Mouse (Mus musculus) CH12.LX (cell line): ENCODE results near the gene Hspa1a. TPM values are rescaled to one million over a fixed set of nuclear protein-coding genes. Genes with fewer than 3 reads are reported as not detected.

Experiments
- DNase-seq: peaks from one replicate; pipeline ENCODE4 v3.0.0-alpha.2; 2013; ENCODE audit errors: extremely low read depth
- H3K27ac ChIP-seq: 2 replicates; pipeline ENCODE4 v1.5.1; 2012; ENCODE audit warnings: low read depth, mild to moderate bottlenecking, control low read depth, moderate library complexity; ENCODE audit not compliant: insufficient read depth
- H3K27me3 ChIP-seq: replicated peaks from 2 replicates; pipeline ENCODE3; 2012; ENCODE audit warnings: inconsistent platforms
- H3K36me3 ChIP-seq, 2 experiments: replicated peaks in 1 of 2; 2 replicates each; pipeline versions ENCODE3 to v1.6.1; 2012; ENCODE audit warnings: inconsistent platforms in 1 of 2, low read length in 1 of 2, mild to moderate bottlenecking in 1 of 2, mixed read lengths in 1 of 2, moderate library complexity in 1 of 2; ENCODE audit not compliant: control insufficient read depth in 1 of 2, insufficient read depth in 1 of 2
- H3K4me1 ChIP-seq, 2 experiments: 2 replicates each; pipeline ENCODE4 v1.6.1; 2012; ENCODE audit warnings: inconsistent platforms in 1 of 2, moderate library complexity in 1 of 2; ENCODE audit not compliant: insufficient read depth in 2 of 2, control insufficient read depth in 1 of 2
- H3K4me2 ChIP-seq: 2 replicates; pipeline ENCODE4 v1.6.1; 2012; ENCODE audit warnings: low read depth, mild to moderate bottlenecking, control low read depth; ENCODE audit not compliant: poor library complexity, insufficient read depth, severe bottlenecking
- H3K4me3 ChIP-seq, 3 experiments: fragments of 150-350 bp in 1 of 3; sonication (generic) in 1 of 3; replicated peaks in 1 of 3; 2 replicates each; pipeline versions ENCODE3 to v1.5.1; 2011 to 2012; ENCODE audit warnings: low read depth in 2 of 3, low read length in 2 of 3, mild to moderate bottlenecking in 2 of 3, moderate library complexity in 2 of 3, control low read depth in 1 of 3, improper control_type of control experiment in 1 of 3, inconsistent platforms in 1 of 3, mixed read lengths in 1 of 3; ENCODE audit not compliant: poor library complexity in 1 of 3
- H3K79me2 ChIP-seq: replicated peaks from 2 replicates; pipeline ENCODE4 v1.6.1; 2012; ENCODE audit warnings: mild to moderate bottlenecking, moderate library complexity; ENCODE audit not compliant: control insufficient read depth, poor library complexity, insufficient read depth, severe bottlenecking; ENCODE audit errors: extremely low read depth
- H3K9ac ChIP-seq: 2 replicates; pipeline ENCODE4 v1.6.1; 2012; ENCODE audit warnings: low read depth, mild to moderate bottlenecking, control low read depth, moderate library complexity; ENCODE audit not compliant: insufficient read depth
- H3K9me3 ChIP-seq: replicated peaks from 2 replicates; pipeline ENCODE3; 2012; ENCODE audit warnings: low read length, inconsistent platforms, mixed read lengths
- CHD2 ChIP-seq: IDR thresholded peaks from 2 replicates; pipeline ENCODE4 v1.6.1; 2011; ENCODE audit warnings: low read length, improper control_type of control experiment
- CTCF ChIP-seq, 2 experiments: IDR thresholded peaks in 1 of 2; conservative IDR thresholded peaks in 1 of 2; 2 replicates each; pipeline ENCODE4 v1.5.1; 2011 to 2012; ENCODE audit warnings: low read depth in 2 of 2, low read length in 2 of 2, improper control_type of control experiment in 1 of 2, inconsistent platforms in 1 of 2, mild to moderate bottlenecking in 1 of 2, moderate library complexity in 1 of 2
- E2F4 ChIP-seq: IDR thresholded peaks from 2 replicates; pipeline ENCODE4 v1.6.1; 2011; ENCODE audit warnings: low read depth, low read length, improper control_type of control experiment; ENCODE audit not compliant: insufficient replicate concordance
- EP300 ChIP-seq: IDR thresholded peaks from 2 replicates; pipeline ENCODE4 v1.6.1; 2011; ENCODE audit warnings: low read length, improper control_type of control experiment
- ETS1 ChIP-seq: conservative IDR thresholded peaks from 2 replicates; pipeline ENCODE4 v1.6.1; 2012; ENCODE audit warnings: low read depth, mild to moderate bottlenecking, inconsistent platforms, low read length, improper control_type of control experiment, moderate library complexity
- GABPA ChIP-seq: IDR thresholded peaks from 2 replicates; pipeline ENCODE4 v1.6.1; 2012; ENCODE audit warnings: low read depth, low read length, improper control_type of control experiment, inconsistent platforms; ENCODE audit not compliant: insufficient replicate concordance
- HCFC1 ChIP-seq: IDR thresholded peaks from 2 replicates; pipeline ENCODE4 v1.6.1; 2012; ENCODE audit warnings: low read depth, mild to moderate bottlenecking, inconsistent platforms, low read length, improper control_type of control experiment
- IRF4 ChIP-seq: IDR thresholded peaks from 2 replicates; pipeline ENCODE4 v1.6.1; 2014; ENCODE audit warnings: low read depth, mild to moderate bottlenecking, inconsistent platforms, low read length, improper control_type of control experiment
- JUN ChIP-seq: IDR thresholded peaks from 2 replicates; pipeline ENCODE4 v1.6.1; 2011; ENCODE audit warnings: low read depth, mild to moderate bottlenecking, low read length, improper control_type of control experiment, moderate library complexity; ENCODE audit not compliant: insufficient read depth
- MAX ChIP-seq: IDR thresholded peaks from 2 replicates; pipeline ENCODE4 v1.6.1; 2011; ENCODE audit warnings: low read length, improper control_type of control experiment
- PAX5 ChIP-seq: IDR thresholded peaks from 2 replicates; pipeline ENCODE4 v1.6.1; 2012; ENCODE audit warnings: low read length, inconsistent platforms, mixed read lengths
- POLR2A ChIP-seq: IDR thresholded peaks from 2 replicates; pipeline ENCODE4 v1.6.1; 2011; ENCODE audit warnings: low read depth, mild to moderate bottlenecking, improper control_type of control experiment, low read length
- POLR2AphosphoS2 ChIP-seq: IDR thresholded peaks from 2 replicates; pipeline ENCODE4 v1.6.1; 2011; ENCODE audit warnings: low read depth, low read length, improper control_type of control experiment
- RAD21 ChIP-seq: IDR thresholded peaks from 2 replicates; pipeline ENCODE4 v1.6.1; 2011; ENCODE audit warnings: low read depth, mild to moderate bottlenecking, low read length, improper control_type of control experiment, moderate library complexity
- RCOR1 ChIP-seq: conservative IDR thresholded peaks from 2 replicates; pipeline ENCODE4 v1.6.1; 2012; ENCODE audit warnings: low read depth, mild to moderate bottlenecking, inconsistent platforms, low read length, improper control_type of control experiment
- SIN3A ChIP-seq: IDR thresholded peaks from 2 replicates; pipeline ENCODE4 v1.6.1; 2012; ENCODE audit warnings: low read length, improper control_type of control experiment, inconsistent platforms
- SMC3 ChIP-seq: IDR thresholded peaks from 2 replicates; pipeline ENCODE4 v1.6.1; 2011; ENCODE audit warnings: low read depth, low read length, improper control_type of control experiment
- USF1 ChIP-seq: IDR thresholded peaks from 2 replicates; pipeline ENCODE4 v1.6.1; 2014; ENCODE audit warnings: low read depth, mild to moderate bottlenecking, inconsistent platforms, low read length, improper control_type of control experiment
- ZNF384 ChIP-seq: IDR thresholded peaks from 2 replicates; pipeline ENCODE4 v1.6.1; 2012; ENCODE audit warnings: low read depth, low read length, improper control_type of control experiment, inconsistent platforms
- dilution Hi-C: fragments of 300-500 bp; cut with MboI; formaldehyde crosslinking; loops from 2 replicates; pipeline ENCODE4 v1.14.3; 2020; ENCODE audit warnings: low sequenced_read_pairs; ENCODE audit not compliant: extremely low pct_unique_long_range_greater_than_20kb, extremely low pct_ligation_motif_present
- in situ Hi-C: fragments of 300-500 bp; cut with MboI; formaldehyde crosslinking; loops from 3 replicates; pipeline ENCODE4 v1.14.3; 2019; ENCODE audit warnings: low sequenced_read_pairs, low pct_ligation_motif_present, low pct_unique_long_range_greater_than_20kb, mixed read lengths
- polyA plus RNA-seq: library from polyadenylated mRNA; unstranded; fragments of >175 nt; gene quantifications from 2 replicates; pipeline ENCODE4 v1.2.1, GENCODE M21; 2012; ENCODE audit warnings: low read depth; ENCODE audit not compliant: insufficient read length
- total RNA-seq, 2 experiments: library from RNA; depleted of rRNA; stranded (reverse); fragments of 300-350 nt in 1 of 2; fragments of >200 nt in 1 of 2; gene quantifications; 2 replicates each; pipeline ENCODE4 v1.2.3; 2012 to 2014

The Hspa1a gene
- total and polyA plus RNA-seq, 3 experiments: not detected

DNA sequence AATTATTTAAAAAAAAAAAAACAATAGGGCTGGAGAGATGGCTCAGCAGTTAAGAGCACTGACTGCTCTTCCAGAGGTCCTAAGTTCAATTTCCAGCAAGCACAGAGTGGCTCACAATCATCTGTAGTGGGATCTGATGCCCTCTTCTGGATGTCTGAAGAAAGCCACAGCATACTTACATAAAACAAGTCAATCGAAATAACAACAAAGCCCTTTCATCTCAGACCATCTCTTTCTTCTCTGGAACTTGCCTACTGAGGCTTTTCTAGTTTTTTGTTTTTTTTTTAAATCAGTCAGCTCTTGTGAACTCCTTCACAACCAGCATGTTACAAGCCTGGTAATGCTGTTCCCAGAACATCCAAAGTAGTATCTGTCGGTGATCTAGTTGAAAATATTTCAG lies 8.7 kb upstream of the Hspa1a start:
- no peaks in the 10 kb centered on the region for H3K27me3 ChIP-seq
- TF ChIP-seq CTCF (conservative IDR thresholded peaks at IDR 0.05 in 1 of 2, IDR thresholded peaks at IDR 0.05 in 1 of 2; ENCODE audit: low read depth in 2 of 2, low read length in 2 of 2) (peak in 1 of 2 experiments; percentile 74; a peak in 2 of 4 replicates), SMC3 (peak; percentile 62), SIN3A (no peak), RCOR1 (no peak), RAD21 (peak; percentile 61), HCFC1 (no peak)
- dilution Hi-C loops (no loop called here), in situ Hi-C loops (no loop called here)
- H3K9me3 ChIP-seq: peaks cover 2% of the 10 kb centered on the region
- H3K4me3 ChIP-seq: peak overlapping the region; percentile 50 to 95 (median 87)
- peaks cover 24% of the 10 kb centered on the region for H3K79me2 ChIP-seq
- peak overlapping the region; percentile 90 for H3K9ac ChIP-seq
- H3K4me1 ChIP-seq: peaks cover 2 to 24% of the 10 kb centered on the region in 2 experiments; a peak in 3 of 4 replicates
- peaks cover 14 to 37% of the 10 kb centered on the region in 2 experiments for H3K36me3 ChIP-seq
- no peak for DNase-seq
- H3K4me2 ChIP-seq: peak overlapping the region; percentile 95
- H3K27ac ChIP-seq: no peak overlapping the region

DNA sequence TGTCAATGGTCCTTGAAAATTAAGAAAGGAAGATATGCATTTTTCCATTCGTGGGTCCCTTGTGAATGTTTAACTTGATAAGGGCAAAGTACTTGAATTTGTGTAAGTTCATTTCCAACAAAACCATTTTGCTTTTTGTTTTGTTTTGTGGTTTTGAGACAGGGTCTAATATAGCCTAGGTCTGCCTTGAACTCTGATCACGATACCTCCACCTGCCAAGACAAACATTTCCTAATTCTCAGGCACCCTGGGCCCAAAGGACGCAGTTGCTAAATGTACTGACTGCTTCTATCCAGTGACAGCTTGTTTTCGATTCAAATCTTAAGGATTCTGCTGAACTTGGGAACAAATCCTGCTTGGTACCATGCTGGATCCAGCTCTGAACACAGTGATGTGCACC lies 7.7 kb upstream of the Hspa1a start:
- DNase-seq: no peak
- Histone ChIP-seq H3K27ac (no peak overlapping the region), H3K9ac (no peak overlapping the region), H3K4me3 (no peak overlapping the region), H3K27me3 (no peaks in the 10 kb centered on the region), H3K79me2 (peaks cover 24% of the 10 kb centered on the region), H3K4me2 (no peak overlapping the region), H3K36me3 (peaks cover 3 to 27% of the 10 kb centered on the region in 2 experiments)
- in situ Hi-C loops (no loop called here), dilution Hi-C loops (no loop called here)
- TF ChIP-seq SMC3 (no peak), ETS1 (no peak)
- TF ChIP-seq, all 38 proteins: peak for 0
- peaks cover 2 to 16% of the 10 kb centered on the region in 2 experiments; a peak in 3 of 4 replicates for H3K4me1 ChIP-seq
- H3K9me3 ChIP-seq: peaks cover 2% of the 10 kb centered on the region

DNA sequence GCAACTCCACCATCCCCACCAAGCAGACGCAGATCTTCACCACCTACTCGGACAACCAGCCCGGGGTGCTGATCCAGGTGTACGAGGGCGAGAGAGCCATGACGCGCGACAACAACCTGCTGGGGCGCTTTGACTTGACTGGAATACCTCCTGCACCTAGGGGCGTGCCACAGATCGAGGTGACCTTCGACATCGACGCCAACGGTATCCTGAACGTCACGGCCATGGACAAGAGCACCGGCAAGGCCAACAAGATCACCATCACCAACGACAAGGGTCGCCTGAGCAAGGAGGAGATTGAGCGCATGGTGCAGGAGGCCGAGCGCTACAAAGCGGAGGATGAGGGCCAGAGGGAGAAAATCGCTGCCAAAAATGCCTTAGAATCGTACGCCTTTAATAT lies 6.3 kb upstream of the Hspa1a start:
- Histone ChIP-seq H3K79me2 (peaks cover 15% of the 10 kb centered on the region), H3K36me3 (peaks cover 2 to 22% of the 10 kb centered on the region in 2 experiments), H3K4me2 (no peak overlapping the region), H3K27me3 (no peaks in the 10 kb centered on the region), H3K9ac (no peak overlapping the region), H3K9me3 (peaks cover 2% of the 10 kb centered on the region), H3K27ac (no peak overlapping the region), H3K4me3 (no peak overlapping the region), H3K4me1 (peaks cover 2 to 9% of the 10 kb centered on the region in 2 experiments; a peak in 3 of 4 replicates)
- DNase-seq: no peak
- dilution Hi-C loops: no loop called here
- TF ChIP-seq USF1 (no peak), JUN (no peak), POLR2A (no peak), CTCF (conservative IDR thresholded peaks at IDR 0.05 in 1 of 2, IDR thresholded peaks at IDR 0.05 in 1 of 2; ENCODE audit: low read depth in 2 of 2, low read length in 2 of 2) (no peak), SMC3 (no peak), POLR2AphosphoS2 (no peak), CHD2 (no peak), RCOR1 (no peak), SIN3A (no peak), GABPA (no peak), ZNF384 (no peak), HCFC1 (no peak), IRF4 (no peak), MAX (no peak), EP300 (no peak), PAX5 (no peak), E2F4 (no peak)
- in situ Hi-C loops: no loop called here
